In the genomic region with DNA sequence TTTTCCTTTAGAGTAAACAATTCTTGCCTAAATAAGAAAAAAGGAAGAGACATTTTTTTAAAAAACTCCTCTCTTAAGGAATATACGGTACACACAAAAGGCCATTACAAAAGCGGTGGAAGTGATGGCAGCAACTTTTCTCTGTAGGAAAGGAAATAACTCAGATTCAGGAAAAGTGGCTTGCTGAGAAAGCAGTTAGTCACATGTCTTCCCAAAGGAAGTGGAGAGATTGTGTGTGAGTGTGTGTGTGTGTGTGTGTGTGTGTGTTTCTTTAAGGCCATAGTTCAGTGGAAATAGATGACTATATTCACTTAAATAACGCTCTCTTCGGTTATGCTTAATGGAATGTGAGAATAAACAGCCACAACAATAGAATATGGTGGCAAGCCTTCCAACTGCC, we compare ENCODE assay signal across 21 mouse cellular contexts. TPM values are rescaled to one million over a fixed set of nuclear protein-coding genes. Genes with fewer than 3 reads are reported as not detected.
DNase-seq lines count a peak whose midpoint lies in the region; ATAC-seq and TF ChIP-seq lines count a peak whose summit lies in the region.
"Had no signal": no experiment of that assay in that cellular context is flagged by ENCODE, and none has a peak within 500 bp of the region (broad histone marks: within the 10 kb centered on the region; RNA-seq: fewer than 3 reads in every experiment).

No protein-coding gene starts in this region.

- no peaks in the 10 kb centered on the region for H3K9me3 ChIP-seq in liver, embryonic 11.5 days (ENCODE audit: control insufficient read depth, low read length)
- no peaks in the 10 kb centered on the region for H3K9me3 ChIP-seq in heart, embryonic 13.5 days
- H3K9me3 ChIP-seq: liver, embryonic 13.5 days had no signal

- TF ChIP-seq CTCF in heart, adult 2 months (IDR thresholded peaks at IDR 0.05): no peak
- TF ChIP-seq CTCF in liver, adult 2 months (IDR thresholded peaks at IDR 0.05; ENCODE audit: low read depth, low read length): no peak
- TF ChIP-seq CTCF in thymus, adult 2 months (IDR thresholded peaks at IDR 0.05; ENCODE audit: borderline replicate concordance, control insufficient read depth, extremely low read depth, insufficient read depth, low read length, poor library complexity): no peak

- H3K27ac ChIP-seq in heart, adult 2 months: peak overlapping the region; percentile 36
- 0 out of 2 replicates have a peak overlapping the region, but pooled peaks have one; percentile 5 for H3K27ac ChIP-seq in liver, adult 2 months (replicated peaks; ENCODE audit: insufficient read depth, low read depth, low read length)
- no peak overlapping the region for H3K27ac ChIP-seq in liver, embryonic 11.5 days (ENCODE audit: low read depth, low read length)
- peak overlapping the region; percentile 36; the same call in 1 of the 2 replicates for H3K27ac ChIP-seq in heart, embryonic 13.5 days (replicated peaks)
- peak overlapping the region; percentile 87 for H3K27ac ChIP-seq in macrophage
- H3K27ac ChIP-seq in thymus, adult 2 months (ENCODE audit: control insufficient read depth, insufficient read depth, low read length): no peak overlapping the region
- H3K27ac ChIP-seq: gastrocnemius, adult 2 months; liver, embryonic 13.5 days; stomach, postnatal 0 days had no signal

- intact Hi-C loops in heart, adult 2 months (cut with DNase I): loop anchor here (2.0 to 5.0 kb wide), 2 partner anchors 19 to 35 kb away; no protein-coding TSS in a partner anchor
- intact Hi-C loops in heart, postnatal 25 days (cut with DNase I): loop anchor here (5.0 kb wide), 2 partner anchors 35 to 95 kb away; no protein-coding TSS in a partner anchor

- no peak overlapping the region for H3K4me3 ChIP-seq in heart, adult 2 months
- no peak overlapping the region for H3K4me3 ChIP-seq in liver, adult 2 months (ENCODE audit: insufficient read depth, low read depth, low read length)
- no peak overlapping the region for H3K4me3 ChIP-seq in liver, embryonic 11.5 days (ENCODE audit: low read depth, low read length)
- H3K4me3 ChIP-seq in heart, embryonic 13.5 days: no peak overlapping the region
- no peak overlapping the region for H3K4me3 ChIP-seq in macrophage (ENCODE audit: inconsistent target)
- no peak overlapping the region for H3K4me3 ChIP-seq in thymus, adult 2 months (ENCODE audit: control insufficient read depth, insufficient read depth, low read length)
- H3K4me3 ChIP-seq: erythroblast, embryonic 14.5 days; gastrocnemius, adult 2 months; liver, embryonic 13.5 days had no signal

- no peak for TF ChIP-seq EP300 in heart, adult 2 months (IDR thresholded peaks at IDR 0.05; ENCODE audit: insufficient read depth, low read depth, low read length)

- no peak overlapping the region for H3K9ac ChIP-seq in heart, adult 2 months (ENCODE audit: low read depth, low read length)
- no peak overlapping the region for H3K9ac ChIP-seq in liver, adult 2 months (ENCODE audit: low read depth, low read length)
- no peak overlapping the region for H3K9ac ChIP-seq in liver, embryonic 11.5 days (ENCODE audit: low read depth, low read length)
- no peak overlapping the region for H3K9ac ChIP-seq in heart, embryonic 13.5 days
- H3K9ac ChIP-seq: liver, embryonic 13.5 days had no signal

- no peak for ATAC-seq in liver, embryonic 11.5 days (replicated peaks; ENCODE audit: low FRiP score)
- ATAC-seq in heart, embryonic 13.5 days (ENCODE audit: extremely low read depth, insufficient number of reproducible peaks, low FRiP score, low TSS enrichment): no peak
- ATAC-seq: forebrain, embryonic 16.5 days; hindbrain, embryonic 16.5 days; midbrain, embryonic 16.5 days; Patski had no signal

- no peaks in the 10 kb centered on the region for H3K36me3 ChIP-seq in heart, adult 2 months (ENCODE audit: control insufficient read depth, insufficient read depth, low read length)
- no peaks in the 10 kb centered on the region for H3K36me3 ChIP-seq in liver, adult 2 months (ENCODE audit: control insufficient read depth, insufficient read depth, low read length)
- no peaks in the 10 kb centered on the region for H3K36me3 ChIP-seq in liver, embryonic 11.5 days (ENCODE audit: control insufficient read depth, insufficient read depth, low read length)
- no peaks in the 10 kb centered on the region for H3K36me3 ChIP-seq in heart, embryonic 13.5 days
- H3K36me3 ChIP-seq in macrophage (ENCODE audit: inconsistent target): no peaks in the 10 kb centered on the region
- no peaks in the 10 kb centered on the region for H3K36me3 ChIP-seq in thymus, adult 2 months (ENCODE audit: control insufficient read depth, insufficient read depth, low read length)
- H3K36me3 ChIP-seq: liver, embryonic 13.5 days had no signal

- no peak for DNase-seq in heart, adult 2 months
- no peak for DNase-seq in heart, postnatal 25 days (ENCODE audit: low spot score)
- DNase-seq in liver, adult 2 months (ENCODE audit: extremely low read depth, low read depth, low spot score): peak; percentile 44
- DNase-seq in liver, embryonic 11.5 days (ENCODE audit: low spot score): no peak
- DNase-seq in thymus, adult 2 months: no peak
- DNase-seq in adrenal gland, postnatal 25 days: no peak
- DNase-seq: B cell, adult 2 months; cerebellum, adult 9-11 months; embryo, embryonic 11 days; gastrocnemius, adult 2 months; layer of hippocampus, postnatal 36 days; liver, embryonic 13.5 days; thymus, postnatal 36 days had no signal

- H3K79me2 ChIP-seq in heart, adult 2 months (replicated peaks; ENCODE audit: control insufficient read depth, insufficient read depth, low read length): no peaks in the 10 kb centered on the region
- H3K79me2 ChIP-seq in liver, adult 2 months (ENCODE audit: control insufficient read depth, insufficient read depth, low read length): no peaks in the 10 kb centered on the region
- H3K79me2 ChIP-seq in macrophage (ENCODE audit: inconsistent target): no peaks in the 10 kb centered on the region

- 36% methylated on average over 4 of the region's 4 CpGs for WGBS in heart, adult 2 months
- 72% methylated on average over 4 of the region's 4 CpGs for WGBS in liver, adult 2 months
- WGBS in liver, embryonic 11.5 days: 65% methylated on average over 4 of the region's 4 CpGs
- WGBS in heart, embryonic 13.5 days: 54% methylated on average over 4 of the region's 4 CpGs
- WGBS in macrophage (ENCODE audit: missing documents): 31% methylated on average over 4 of the region's 4 CpGs
- WGBS in thymus, adult 2 months: 78% methylated on average over 4 of the region's 4 CpGs

- no peak overlapping the region for H3K4me2 ChIP-seq in liver, embryonic 11.5 days
- H3K4me2 ChIP-seq in heart, embryonic 13.5 days: no peak overlapping the region
- H3K4me2 ChIP-seq: liver, embryonic 13.5 days had no signal

- no peak for TF ChIP-seq POLR2A in heart, adult 2 months (IDR thresholded peaks at IDR 0.05; ENCODE audit: insufficient read depth, low read depth, low read length)
- TF ChIP-seq POLR2A in liver, adult 2 months (IDR thresholded peaks at IDR 0.05; ENCODE audit: extremely low read depth, insufficient read depth, low read length): no peak
- TF ChIP-seq POLR2A in thymus, adult 2 months (IDR thresholded peaks at IDR 0.05; ENCODE audit: control insufficient read depth, extremely low read depth, insufficient read depth, low read length, poor library complexity): no peak

- H3K4me1 ChIP-seq in heart, adult 2 months (ENCODE audit: control insufficient read depth, insufficient read depth, low read length): peaks cover 6% of the 10 kb centered on the region
- peaks cover 2% of the 10 kb centered on the region; the same call in 1 of the 2 replicates for H3K4me1 ChIP-seq in liver, adult 2 months (ENCODE audit: control insufficient read depth, insufficient read depth, low read length)
- no peaks in the 10 kb centered on the region for H3K4me1 ChIP-seq in liver, embryonic 11.5 days (replicated peaks; ENCODE audit: control insufficient read depth, insufficient read depth, low read length)
- H3K4me1 ChIP-seq in heart, embryonic 13.5 days: peaks cover 15% of the 10 kb centered on the region
- no peaks in the 10 kb centered on the region for H3K4me1 ChIP-seq in thymus, adult 2 months (replicated peaks; ENCODE audit: control insufficient read depth, insufficient read depth, low read length)
- H3K4me1 ChIP-seq: liver, embryonic 13.5 days had no signal

- H3K27me3 ChIP-seq in heart, adult 2 months (ENCODE audit: control insufficient read depth, insufficient read depth, low read length): no peaks in the 10 kb centered on the region
- no peaks in the 10 kb centered on the region for H3K27me3 ChIP-seq in liver, adult 2 months (ENCODE audit: control insufficient read depth, insufficient read depth, low read length)
- no peaks in the 10 kb centered on the region for H3K27me3 ChIP-seq in liver, embryonic 11.5 days (replicated peaks; ENCODE audit: control insufficient read depth, insufficient read depth, low read length)
- H3K27me3 ChIP-seq in heart, embryonic 13.5 days (replicated peaks): no peaks in the 10 kb centered on the region
- no peaks in the 10 kb centered on the region for H3K27me3 ChIP-seq in thymus, adult 2 months (ENCODE audit: control insufficient read depth, insufficient read depth, low read length)
- H3K27me3 ChIP-seq: liver, embryonic 13.5 days; Patski had no signal

RNA-seq across cellular contexts. Expression of a gene that starts 57.5 kb away (rescaled TPM):
- total RNA-seq in heart, adult 2 months (2021): 10 to 100 TPM; 24.0 to 35.2 TPM
- polyA plus RNA-seq in heart, adult 2 months (2012; rRNA removed): 27.3 and 33.3 TPM in 2 replicates
- 10 to 100 TPM; 34.2 to 37.5 TPM for total RNA-seq in heart, postnatal 25 days (2021)
- 7.9 and 8.9 TPM in 2 replicates for total RNA-seq in liver, adult 2 months (2014; rRNA removed)
- polyA plus RNA-seq in liver, adult 2 months (2012; rRNA removed): 4.2 and 8.1 TPM in 2 replicates
- 37.6 and 43.2 TPM in 2 replicates for polyA plus RNA-seq in liver, embryonic 11.5 days (2014; fragmentation: Nextera tagmentation; extraction: Ambion mirVana)
- 31.6 and 36.5 TPM in 2 replicates for polyA plus RNA-seq in heart, embryonic 13.5 days (2015; fragmentation: Nextera tagmentation; extraction: Ambion mirVana)
- 1,000 to 10,000 TPM in 14 of 26 experiments, 100 to 1,000 TPM in 12; 285 to 3,101 (median 1,062) TPM for total RNA-seq in macrophage (2018; cell fraction: chromatin; rRNA removed)
- 100 to 1,000 TPM; 111 to 442 (median 285) TPM for total RNA-seq in macrophage (2018; cell fraction: cytosol; rRNA removed)
- total RNA-seq in macrophage (2018; cell fraction: nucleus; rRNA removed): 1,000 to 10,000 TPM in 10 of 26 experiments, 100 to 1,000 TPM in 16; 193 to 2,686 (median 693) TPM
- polyA plus RNA-seq in macrophage (2018): 220 to 1,182 TPM (median 506 TPM) in 3 replicates
- polyA plus RNA-seq in thymus, adult 2 months (2012; rRNA removed): 7.0 and 9.4 TPM in 2 replicates
- 416 and 485 TPM in 2 replicates for total RNA-seq in adrenal gland, postnatal 25 days (2021)
- polyA plus RNA-seq: erythroblast, embryonic 14.5 days had no signal

Comparison
In these comparisons a context has a peak if more than half of its experiments do, and no peak if none do; other contexts are left out.
1. H3K27ac ChIP-seq: peak in heart, adult 2 months (single experiment), liver, adult 2 months (single experiment), heart, embryonic 13.5 days (single experiment) and macrophage (single experiment); none in liver, embryonic 11.5 days (single experiment) and thymus, adult 2 months (single experiment).